Mouse (Mus musculus) hindbrain, embryonic 11.5 days (tissue): ENCODE measurements around the gene Nr1i2. TPM values are rescaled to one million over a fixed set of nuclear protein-coding genes. Genes with fewer than 3 reads are reported as not detected.

Experiments used
- ATAC-seq: fragments of 200-750 bp; cut with Nextera tagmentation; 2 replicates; pipeline ENCODE4 v1.8.0; 2017; ENCODE audit warnings: mild to moderate bottlenecking, moderate TSS enrichment, moderate library complexity; ENCODE audit not compliant: low FRiP score
- DNase-seq: peaks from one replicate; pipeline ENCODE4 v3.0.0-alpha.2; 2015; ENCODE audit warnings: low spot score
- H3K27ac ChIP-seq: fragments of 300-500 bp; sonication (generic); 2 replicates; pipeline ENCODE4 v1.5.1; 2014; ENCODE audit warnings: mild to moderate bottlenecking, low read depth, low read length
- H3K27me3 ChIP-seq: fragments of 300-500 bp; sonication (generic); 2 replicates; pipeline ENCODE4 v1.6.1; 2014; ENCODE audit warnings: mild to moderate bottlenecking, low read length, moderate library complexity, mixed read lengths; ENCODE audit not compliant: control insufficient read depth, insufficient read depth
- H3K36me3 ChIP-seq: fragments of 300-500 bp; sonication (generic); 2 replicates; pipeline ENCODE4 v1.6.1; 2014; ENCODE audit warnings: mild to moderate bottlenecking, low read length, moderate library complexity, mixed read lengths; ENCODE audit not compliant: control insufficient read depth, insufficient read depth
- H3K4me1 ChIP-seq: fragments of 300-500 bp; sonication (generic); replicated peaks from 2 replicates; pipeline ENCODE4 v1.6.1; 2014; ENCODE audit warnings: low read length, mixed read lengths; ENCODE audit not compliant: control insufficient read depth, insufficient read depth
- H3K4me2 ChIP-seq: fragments of 300-500 bp; sonication (generic); replicated peaks from 2 replicates; pipeline ENCODE4 v1.6.1; 2014; ENCODE audit warnings: mild to moderate bottlenecking, low read depth, low read length
- H3K4me3 ChIP-seq: fragments of 300-500 bp; sonication (generic); 2 replicates; pipeline ENCODE4 v1.5.1; 2014; ENCODE audit warnings: low read depth, low read length
- H3K9ac ChIP-seq: fragments of 300-500 bp; sonication (generic); 2 replicates; pipeline ENCODE4 v1.6.1; 2014; ENCODE audit warnings: low read depth, low read length
- H3K9me3 ChIP-seq: fragments of 300-500 bp; sonication (generic); 2 replicates; pipeline ENCODE4 v1.6.1; 2016; ENCODE audit warnings: low read length; ENCODE audit not compliant: control insufficient read depth
- WGBS: fragments of 180-500 bp; shearing (Covaris S2); extraction: QIAGEN DNeasy Blood & Tissue Kit; methylation state at CpG from one replicate; pipeline ENCODE4 v1.1.7; 2014; 5-methylcytosine and 5-hydroxymethylcytosine counted together
- polyA plus RNA-seq: library from polyadenylated mRNA; unstranded; fragments of >200 nt; fragmentation: Nextera tagmentation; extraction: Ambion mirVana; gene quantifications from 2 replicates; pipeline ENCODE4 v1.2.1, GENCODE M21; 2014

Gene Nr1i2
- polyA plus RNA-seq, 1 experiment from 2014 or later = not detected

GRCm38 (mm10) chr16:38282559-38283160, 12.0 kb downstream of the Nr1i2 start:
- WGBS = 85% methylated on average over 7 of the region's 7 CpGs
- H3K9ac ChIP-seq = no peak overlapping the region
- H3K9me3 ChIP-seq = no peaks in the 10 kb centered on the region
- no peaks in the 10 kb centered on the region for H3K36me3 ChIP-seq
- H3K27ac ChIP-seq = no peak overlapping the region
- H3K4me2 ChIP-seq = no peak overlapping the region
- no peak for DNase-seq
- peaks cover 3% of the 10 kb centered on the region; the same call in 1 of the 2 replicates for H3K4me1 ChIP-seq
- H3K27me3 ChIP-seq = no peaks in the 10 kb centered on the region
- ATAC-seq = peak; percentile 47; the same call in 1 of the 2 replicates
- H3K4me3 ChIP-seq = no peak overlapping the region

DNA sequence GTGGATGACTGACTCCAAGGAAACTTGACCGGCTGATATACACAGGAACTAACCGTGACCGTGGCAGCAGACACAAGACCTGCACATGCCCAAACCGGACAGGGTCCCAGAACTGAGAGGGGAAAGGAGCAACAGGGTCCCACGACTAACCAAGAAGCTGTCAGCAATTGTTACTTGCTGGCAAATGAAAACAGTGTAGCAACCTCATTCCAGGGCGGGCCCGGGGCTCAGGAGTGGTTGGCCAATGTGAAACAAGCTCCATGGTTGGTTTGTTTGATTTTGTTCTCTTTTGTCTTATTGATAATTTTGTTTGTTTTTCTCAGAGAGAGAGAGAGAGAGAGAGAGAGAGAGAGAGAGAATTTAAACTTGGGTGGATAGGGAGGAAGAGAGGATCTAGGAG, 13.7 kb downstream of the Nr1i2 start:
- DNase-seq = no peak
- Histone ChIP-seq H3K4me2 (no peak overlapping the region), H3K9ac (no peak overlapping the region), H3K27me3 (no peaks in the 10 kb centered on the region), H3K36me3 (no peaks in the 10 kb centered on the region), H3K4me1 (peaks cover 3% of the 10 kb centered on the region; the same call in 1 of the 2 replicates), H3K27ac (no peak overlapping the region), H3K9me3 (no peaks in the 10 kb centered on the region), H3K4me3 (no peak overlapping the region)
- ATAC-seq = no peak
- 82% methylated on average over 7 of the region's 7 CpGs for WGBS

DNA sequence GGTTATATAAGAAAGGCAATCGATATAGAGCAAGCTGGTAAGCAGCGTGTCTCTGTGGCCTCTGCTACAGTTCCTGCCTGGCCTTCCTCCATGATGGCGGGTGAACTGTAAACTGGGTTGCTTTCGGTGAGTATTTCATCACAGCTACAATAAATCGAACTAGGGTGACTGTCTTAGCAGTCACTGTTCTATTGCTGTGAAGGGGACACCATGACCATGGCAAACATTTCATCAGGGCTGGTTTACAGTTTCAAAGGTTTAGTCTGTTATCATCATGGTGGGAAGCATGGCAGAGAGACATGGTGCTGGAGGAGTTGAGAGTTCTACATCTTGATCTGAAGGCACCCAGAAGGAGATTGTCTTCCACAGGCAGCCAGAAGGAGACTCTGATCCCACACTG, 14.8 kb downstream of the Nr1i2 start:
- Histone ChIP-seq H3K4me1 (peaks cover 3% of the 10 kb centered on the region; the same call in 1 of the 2 replicates), H3K27me3 (no peaks in the 10 kb centered on the region), H3K9me3 (no peaks in the 10 kb centered on the region), H3K36me3 (no peaks in the 10 kb centered on the region), H3K9ac (no peak overlapping the region), H3K27ac (no peak overlapping the region), H3K4me2 (no peak overlapping the region), H3K4me3 (no peak overlapping the region)
- no peak for ATAC-seq
- no peak for DNase-seq
- WGBS = 89% methylated on average over 5 of the region's 5 CpGs

DNA sequence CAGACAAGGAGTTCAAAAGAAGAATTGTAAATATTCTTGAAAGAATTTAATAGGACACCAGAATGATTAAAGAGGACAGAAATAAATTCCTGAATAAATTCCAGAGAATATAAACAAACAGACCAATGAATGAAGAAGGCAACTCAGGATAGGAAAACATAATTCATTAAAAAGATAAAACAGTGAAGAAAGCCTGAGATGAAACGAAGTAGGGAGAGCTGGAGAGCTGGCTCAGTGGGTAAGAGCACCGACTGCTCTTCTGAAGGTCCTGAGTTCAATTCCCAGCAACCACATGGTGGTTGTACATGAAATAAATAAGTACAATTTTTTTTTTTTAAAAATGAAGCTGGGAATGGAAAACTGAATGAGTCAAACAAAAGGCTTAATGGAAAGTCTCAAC, 19.9 kb downstream of the Nr1i2 start:
- Histone ChIP-seq H3K4me3 (no peak overlapping the region), H3K27ac (no peak overlapping the region), H3K9ac (no peak overlapping the region), H3K9me3 (no peaks in the 10 kb centered on the region), H3K4me2 (no peak overlapping the region), H3K36me3 (no peaks in the 10 kb centered on the region), H3K27me3 (no peaks in the 10 kb centered on the region), H3K4me1 (no peaks in the 10 kb centered on the region)
- no peak for ATAC-seq
- DNase-seq = no peak
- WGBS = 81% methylated on average over 2 of the region's 2 CpGs

DNA sequence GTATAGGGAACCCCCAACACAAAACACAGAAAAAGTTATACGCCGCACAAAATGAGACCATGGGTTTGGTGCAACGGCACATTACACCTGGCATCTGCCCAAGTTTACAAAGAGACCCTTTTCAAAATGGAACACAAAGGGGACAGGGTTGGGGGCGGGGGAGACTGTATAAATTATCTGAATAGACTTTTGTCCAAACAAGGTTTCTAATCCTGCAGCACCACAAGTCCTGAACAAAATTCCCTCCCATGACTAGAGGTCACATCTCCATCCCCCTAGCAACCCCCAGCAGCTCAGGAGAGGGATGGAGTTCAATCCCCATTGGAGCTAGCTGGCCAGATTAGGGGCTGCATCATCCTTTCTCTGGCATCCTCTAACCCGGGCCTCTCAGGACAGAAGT, 22.1 kb downstream of the Nr1i2 start:
- Histone ChIP-seq H3K27me3 (no peaks in the 10 kb centered on the region), H3K9ac (no peak overlapping the region), H3K36me3 (no peaks in the 10 kb centered on the region), H3K27ac (no peak overlapping the region), H3K4me2 (no peak overlapping the region), H3K9me3 (no peaks in the 10 kb centered on the region), H3K4me3 (no peak overlapping the region), H3K4me1 (no peaks in the 10 kb centered on the region)
- 64% methylated on average over 5 of the region's 5 CpGs for WGBS
- DNase-seq (no peak), ATAC-seq (no peak)

- 78% methylated on average over 3 of the region's 3 CpGs for WGBS
- no peak overlapping the region for H3K9ac ChIP-seq
- H3K4me1 ChIP-seq = no peaks in the 10 kb centered on the region
- H3K9me3 ChIP-seq = no peaks in the 10 kb centered on the region
- H3K4me3 ChIP-seq = no peak overlapping the region
- DNase-seq (no peak), ATAC-seq (no peak)
- no peak overlapping the region for H3K4me2 ChIP-seq
- no peaks in the 10 kb centered on the region for H3K36me3 ChIP-seq
- H3K27ac ChIP-seq = no peak overlapping the region
- no peaks in the 10 kb centered on the region for H3K27me3 ChIP-seq
Measured at GRCm38 (mm10) chr16:38271601-38272000, 23.0 kb downstream of the Nr1i2 start.

GRCm38 (mm10) chr16:38255927-38256326, 38.7 kb downstream of the Nr1i2 start:
- Histone ChIP-seq H3K27me3 (no peaks in the 10 kb centered on the region), H3K4me2 (no peak overlapping the region), H3K9me3 (no peaks in the 10 kb centered on the region), H3K27ac (no peak overlapping the region), H3K36me3 (no peaks in the 10 kb centered on the region), H3K9ac (no peak overlapping the region), H3K4me1 (no peaks in the 10 kb centered on the region), H3K4me3 (no peak overlapping the region)
- DNase-seq (no peak), ATAC-seq (no peak)
- 91% methylated on average over 9 of the region's 9 CpGs for WGBS

GRCm38 (mm10) chr16:38255107-38255506, 39.5 kb downstream of the Nr1i2 start:
- H3K4me3 ChIP-seq = no peak overlapping the region
- H3K4me1 ChIP-seq = no peaks in the 10 kb centered on the region
- H3K9ac ChIP-seq = no peak overlapping the region
- H3K9me3 ChIP-seq = no peaks in the 10 kb centered on the region
- DNase-seq = no peak
- ATAC-seq = no peak
- H3K27ac ChIP-seq = no peak overlapping the region
- no peaks in the 10 kb centered on the region for H3K27me3 ChIP-seq
- H3K36me3 ChIP-seq = no peaks in the 10 kb centered on the region
- H3K4me2 ChIP-seq = no peak overlapping the region
- 76% methylated on average over 4 of the region's 4 CpGs for WGBS

DNA sequence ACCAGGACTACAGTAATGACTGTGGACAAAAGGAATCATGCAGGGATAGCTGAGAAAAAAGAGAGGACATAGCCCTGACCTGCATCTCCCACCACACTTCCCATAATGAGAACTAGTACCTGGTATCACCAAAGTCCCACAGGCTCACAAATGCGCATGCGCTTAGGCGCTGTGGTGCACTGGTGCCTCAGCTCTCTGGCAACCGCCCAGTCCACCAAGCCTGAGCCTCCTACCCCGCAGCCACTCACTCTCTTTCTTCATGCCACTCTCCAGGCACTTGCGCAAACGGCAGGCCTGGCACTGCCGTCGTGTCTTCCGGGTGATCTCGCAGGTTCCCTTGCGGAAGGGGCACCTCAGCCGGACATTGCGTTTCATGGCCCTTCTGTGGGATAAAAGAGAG, 40.6 kb downstream of the Nr1i2 start:
- WGBS = 86% methylated on average over 14 of the region's 14 CpGs
- Histone ChIP-seq H3K4me2 (no peak overlapping the region), H3K4me3 (no peak overlapping the region), H3K27me3 (no peaks in the 10 kb centered on the region), H3K27ac (no peak overlapping the region), H3K36me3 (no peaks in the 10 kb centered on the region), H3K9ac (no peak overlapping the region), H3K4me1 (no peaks in the 10 kb centered on the region), H3K9me3 (no peaks in the 10 kb centered on the region)
- ATAC-seq (no peak), DNase-seq (no peak)
